Mouse (Mus musculus): ENCODE measurements at regions not wholly inside any gene's neighbourhood (a gene's known extent, or its start where the extent isn't known, plus 50 kb on each side); places are given as distances from the start of the nearest gene placed in this dataset.
"Not testable (repeated sequence)": the region's sequence is repeated elsewhere in the genome, so short reads cannot be mapped to it uniquely, and the experiment has no call there.

- no peak for DNase-seq (ENCODE audit: low read depth, low spot score)
These were observed 704.5 kb upstream of the Nr2f1 start for GRCm38 (mm10) chr13:78904102-78904501.

- DNase-seq (ENCODE audit: low read depth, low spot score) = no peak
These were observed 701.1 kb upstream of the Nr2f1 start for GRCm38 (mm10) chr13:78900693-78901092.

- no peak for DNase-seq (ENCODE audit: low read depth, low spot score)
These were observed 692.7 kb upstream of the Nr2f1 start for GRCm38 (mm10) chr13:78892252-78892651.

GRCm38 (mm10) chr13:78883062-78883461 lies 683.5 kb upstream of the Nr2f1 start:
- no peak for DNase-seq (ENCODE audit: low read depth, low spot score)

- DNase-seq (ENCODE audit: low read depth, low spot score) = no peak
These were observed 673.0 kb upstream of the Nr2f1 start for GRCm38 (mm10) chr13:78872582-78872981.

GRCm38 (mm10) chr13:78871976-78872375 lies 672.4 kb upstream of the Nr2f1 start:
- no peak for DNase-seq (ENCODE audit: low read depth, low spot score)

- DNase-seq (ENCODE audit: low read depth, low spot score) = no peak
These were observed 671.7 kb upstream of the Nr2f1 start for GRCm38 (mm10) chr13:78871254-78871653.

GRCm38 (mm10) chr13:78824357-78824756 lies 624.8 kb upstream of the Nr2f1 start:
- DNase-seq (ENCODE audit: low read depth, low spot score) = not testable (repeated sequence)

GRCm38 (mm10) chr13:78809656-78810055 lies 610.1 kb upstream of the Nr2f1 start:
- no peak for DNase-seq (ENCODE audit: low read depth, low spot score)

GRCm38 (mm10) chr13:78802838-78803124 lies 603.2 kb upstream of the Nr2f1 start:
- no peak for DNase-seq (ENCODE audit: low read depth, low spot score)

GRCm38 (mm10) chr13:78802011-78802837 lies 602.7 kb upstream of the Nr2f1 start:
- DNase-seq (ENCODE audit: low read depth, low spot score) = no peak

- no peak for DNase-seq (ENCODE audit: low read depth, low spot score)
These were observed 600.1 kb upstream of the Nr2f1 start for GRCm38 (mm10) chr13:78799641-78800040.

- DNase-seq (ENCODE audit: low read depth, low spot score) = no peak
These were observed 595.7 kb upstream of the Nr2f1 start for GRCm38 (mm10) chr13:78795228-78795627.

- no peak for DNase-seq (ENCODE audit: low read depth, low spot score)
These were observed 584.7 kb upstream of the Nr2f1 start for GRCm38 (mm10) chr13:78784285-78784684.

- DNase-seq (ENCODE audit: low read depth, low spot score) = no peak
These were observed 584.2 kb upstream of the Nr2f1 start for GRCm38 (mm10) chr13:78783591-78784240.

All from A20 (cell line).